Mouse (Mus musculus) ovary, postnatal 10 days (tissue): ENCODE measurements around the gene Carmil2.

ENCODE experiments used
- DNase-seq: peaks from one replicate; pipeline ENCODE4 v3.0.0; 2022; ENCODE audit warnings: low spot score

The Carmil2 gene

GRCm38 (mm10) chr8:105722861-105723260, 36.8 kb downstream of the Carmil2 start:
- no peak for DNase-seq

- no peak for DNase-seq
Observed at GRCm38 (mm10) chr8:105725726-105726125, 39.7 kb downstream of the Carmil2 start.

- no peak for DNase-seq
Observed at GRCm38 (mm10) chr8:105727397-105728124, 41.5 kb downstream of the Carmil2 start.

DNA sequence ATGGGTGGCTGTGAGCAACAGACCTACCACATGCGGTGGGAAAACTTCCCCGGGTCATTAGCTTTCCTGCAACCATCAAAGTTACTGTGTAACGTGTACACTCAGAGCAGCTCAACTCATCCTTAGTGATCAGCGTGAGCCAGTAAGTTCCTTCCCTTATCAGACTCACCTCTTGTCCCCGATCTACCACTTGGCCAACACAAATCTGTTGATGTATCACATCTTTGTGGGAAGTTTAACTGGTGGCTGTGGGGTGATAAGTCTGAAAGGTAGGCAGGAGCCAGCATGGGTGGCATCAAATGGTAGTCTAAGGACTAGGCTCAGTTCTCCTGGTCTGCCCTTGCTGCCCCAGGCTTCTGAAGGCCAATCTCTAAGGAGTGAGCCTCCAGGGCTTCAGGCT, 46.1 kb downstream of the Carmil2 start:
- no peak for DNase-seq

DNA sequence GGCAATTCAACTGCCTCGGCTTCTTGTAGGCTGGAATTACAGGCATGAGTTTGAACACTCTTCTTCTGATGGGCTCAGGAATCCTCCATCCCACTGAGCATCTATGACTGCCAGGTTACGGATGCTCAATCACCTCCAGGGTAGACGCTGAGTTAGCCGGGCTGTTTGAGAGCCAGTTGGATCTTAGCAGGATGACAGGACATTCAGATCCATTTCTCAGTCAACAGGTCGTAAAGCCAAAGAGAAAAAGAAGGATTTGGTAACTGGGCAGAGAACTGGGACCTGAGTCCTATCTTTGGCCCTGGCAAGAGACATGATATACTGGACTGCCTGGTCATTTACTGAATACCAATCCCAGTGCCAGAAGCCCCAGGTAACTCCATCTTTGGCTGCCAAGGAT, 53.1 kb downstream of the Carmil2 start:
- DNase-seq = no peak

DNA sequence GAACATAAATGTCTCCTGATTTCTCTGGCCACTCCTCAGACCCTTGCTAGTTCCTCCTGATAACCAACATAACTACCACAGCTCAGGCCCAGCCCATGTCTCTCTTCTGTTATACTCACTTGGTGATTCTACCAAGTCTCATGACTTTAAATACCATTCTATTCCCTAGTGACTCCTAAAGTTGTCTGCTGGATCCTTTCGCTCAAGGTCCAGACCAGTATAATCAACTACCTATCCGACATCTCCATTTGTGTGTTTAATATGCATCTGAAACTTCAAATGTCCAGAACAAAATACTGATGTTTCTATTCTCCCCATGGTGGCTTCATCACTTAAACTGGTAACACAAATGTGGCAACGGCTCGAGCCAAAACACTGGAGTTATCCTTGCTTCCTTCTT, 57.2 kb downstream of the Carmil2 start:
- no peak for DNase-seq
